Mouse (Mus musculus) left cerebral cortex, postnatal 14 days (tissue): ENCODE measurements at regions not wholly inside any gene's neighbourhood (a gene's known extent, or its start where the extent isn't known, plus 50 kb on each side); places are given as distances from the start of the nearest gene placed in this dataset.
"Not testable (repeated sequence)": the region's sequence is repeated elsewhere in the genome, so short reads cannot be mapped to it uniquely, and the experiment has no call there.

Experiments used
- DNase-seq, 2 experiments: peaks; one replicate each; pipeline ENCODE4 v3.0.0; 2021 to 2022; ENCODE audit warnings: low spot score in 2 of 2, mixed read lengths in 1 of 2
- intact Hi-C: fragments of 180-260 bp; cut with DNase I; formaldehyde crosslinking; loops from one replicate; pipeline ENCODE4 v1.15.1; 2025

GRCm38 (mm10) chr13:70103021-70103420 is 300.8 kb downstream of the Med10 start:
- DNase-seq: no peak
- intact Hi-C loops: no loop called here

- intact Hi-C loops, DNase-seq: not testable (repeated sequence)
These were observed 301.3 kb downstream of the Med10 start for GRCm38 (mm10) chr13:70103491-70103890.

- no peak for DNase-seq
- intact Hi-C loops: no loop called here
These were observed 301.7 kb downstream of the Med10 start for GRCm38 (mm10) chr13:70103903-70104302.

- intact Hi-C loops: no loop called here
- DNase-seq: no peak
These were observed 313.4 kb downstream of the Med10 start for GRCm38 (mm10) chr13:70115576-70115975.

GRCm38 (mm10) chr13:70124860-70125545 is 322.8 kb downstream of the Med10 start:
- intact Hi-C loops: no loop called here
- no peak for DNase-seq

- peak; percentile 26 to 79 for DNase-seq
These were observed 325.1 kb downstream of the Med10 start for GRCm38 (mm10) chr13:70127310-70127709.

GRCm38 (mm10) chr13:70134544-70134943 is 332.3 kb downstream of the Med10 start:
- intact Hi-C loops: no loop called here
- no peak for DNase-seq

More at GRCm38 (mm10) chr13:70127310-70127709, 325.1 kb downstream of the Med10 start:
- intact Hi-C loops: no loop called here

GRCm38 (mm10) chr13:70136209-70136608 is 334.0 kb downstream of the Med10 start:
- intact Hi-C loops: no loop called here

GRCm38 (mm10) chr13:70144461-70144860 is 342.3 kb downstream of the Med10 start:
- DNase-seq: no peak
- intact Hi-C loops: no loop called here

More at GRCm38 (mm10) chr13:70136209-70136608, 334.0 kb downstream of the Med10 start:
- DNase-seq: no peak

GRCm38 (mm10) chr13:70145466-70145865 is 343.3 kb downstream of the Med10 start:
- intact Hi-C loops: no loop called here
- DNase-seq: no peak

GRCm38 (mm10) chr13:70149041-70149898 is 347.1 kb downstream of the Med10 start:
- DNase-seq: no peak
- intact Hi-C loops: no loop called here

- intact Hi-C loops: no loop called here
- no peak for DNase-seq
These were observed 347.6 kb downstream of the Med10 start for GRCm38 (mm10) chr13:70149899-70150184.

GRCm38 (mm10) chr13:70153062-70153461 is 350.9 kb downstream of the Med10 start:
- intact Hi-C loops: no loop called here
- no peak for DNase-seq

GRCm38 (mm10) chr13:70155596-70155995 is 353.4 kb downstream of the Med10 start:
- DNase-seq: no peak
- intact Hi-C loops: no loop called here

- intact Hi-C loops: no loop called here
- no peak for DNase-seq
These were observed 354.9 kb downstream of the Med10 start for GRCm38 (mm10) chr13:70156975-70157588.

GRCm38 (mm10) chr13:70159065-70159464 is 356.9 kb downstream of the Med10 start:
- intact Hi-C loops: no loop called here
- no peak for DNase-seq

GRCm38 (mm10) chr13:70159604-70160003 is 357.4 kb downstream of the Med10 start:
- intact Hi-C loops: no loop called here
- peak; percentile 63 to 85 for DNase-seq

GRCm38 (mm10) chr13:70162115-70162514 is 359.9 kb downstream of the Med10 start:
- DNase-seq: no peak
- intact Hi-C loops: no loop called here

GRCm38 (mm10) chr13:70165511-70166225 is 363.5 kb downstream of the Med10 start:
- intact Hi-C loops: no loop called here
- DNase-seq: peak; percentile 35 to 52

GRCm38 (mm10) chr13:70167747-70168146 is 365.6 kb downstream of the Med10 start:
- intact Hi-C loops: no loop called here
- DNase-seq: no peak
